Mouse (Mus musculus) MEL-GATA-1-ER (cell line): ENCODE results near the gene Slc4a2.

Source experiments
- DNase-seq: peaks from one replicate; pipeline ENCODE4 v3.0.0-alpha.2; 2012; ENCODE audit warnings: low read depth; ENCODE audit errors: extremely low read depth

The Slc4a2 gene

GRCm38 (mm10) chr5:24425421-24426036, 1.9 kb downstream of the Slc4a2 start:
- no peak for DNase-seq

DNA sequence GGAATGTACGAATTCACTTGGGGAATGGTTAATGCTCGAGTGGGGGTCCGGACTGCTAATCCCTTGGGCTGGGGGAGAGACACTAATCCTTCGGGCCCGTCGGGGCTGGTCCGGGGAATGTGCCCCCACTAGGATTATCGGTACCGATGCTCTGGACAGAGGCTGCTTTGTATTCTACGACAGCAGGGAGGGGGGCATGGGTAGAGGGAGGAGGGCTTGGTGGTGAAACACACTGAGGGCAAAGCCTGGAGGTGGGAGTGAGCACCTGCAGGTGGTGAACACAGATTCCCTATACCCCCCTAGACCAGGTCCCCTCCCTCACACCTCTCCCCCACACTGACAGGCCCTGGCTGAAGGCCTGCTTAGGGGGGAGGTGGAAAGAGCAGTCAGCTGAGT, 2.4 kb downstream of the Slc4a2 start:
- DNase-seq = no peak

GRCm38 (mm10) chr5:24426556-24427284, 3.1 kb downstream of the Slc4a2 start:
- no peak for DNase-seq

DNA sequence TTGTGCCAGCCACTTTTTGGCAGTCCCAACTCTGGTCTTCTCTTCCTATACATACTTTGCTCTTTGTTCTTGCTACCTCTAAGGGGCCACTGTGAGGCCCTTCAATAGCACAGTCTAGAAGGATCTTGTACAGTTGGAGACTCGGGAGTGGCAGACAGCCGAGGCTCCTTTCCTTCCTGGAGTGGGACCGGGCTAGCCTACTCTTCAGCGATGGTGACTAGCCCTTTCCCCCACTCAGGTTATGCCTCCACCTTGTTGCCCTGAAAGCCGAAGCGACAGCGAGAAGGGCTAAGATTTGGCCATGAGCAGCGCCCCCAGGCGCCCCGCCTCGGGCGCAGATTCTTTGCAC, 3.6 kb downstream of the Slc4a2 start:
- no peak for DNase-seq

- DNase-seq = no peak
These were observed 4.4 kb downstream of the Slc4a2 start for GRCm38 (mm10) chr5:24427981-24428402.

GRCm38 (mm10) chr5:24428596-24428995, 5.0 kb downstream of the Slc4a2 start:
- no peak for DNase-seq

DNA sequence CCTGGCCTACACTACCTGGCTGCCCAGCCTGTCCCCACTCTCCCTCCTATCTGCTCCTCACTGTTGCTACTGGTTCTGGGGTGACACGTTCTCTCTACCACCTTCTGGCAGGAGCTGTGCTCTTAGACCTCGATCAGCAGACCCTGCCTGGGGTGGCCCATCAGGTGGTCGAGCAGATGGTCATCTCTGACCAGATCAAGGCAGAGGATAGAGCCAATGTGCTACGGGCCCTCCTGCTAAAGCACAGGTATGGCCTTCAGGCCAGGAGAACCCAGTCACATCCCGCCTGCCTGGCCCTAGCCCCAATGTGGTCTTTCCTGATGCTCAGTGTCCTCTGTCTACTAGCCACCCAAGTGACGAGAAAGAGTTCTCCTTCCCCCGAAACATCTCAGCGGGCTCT, 10.4 kb downstream of the Slc4a2 start:
- no peak for DNase-seq

DNA sequence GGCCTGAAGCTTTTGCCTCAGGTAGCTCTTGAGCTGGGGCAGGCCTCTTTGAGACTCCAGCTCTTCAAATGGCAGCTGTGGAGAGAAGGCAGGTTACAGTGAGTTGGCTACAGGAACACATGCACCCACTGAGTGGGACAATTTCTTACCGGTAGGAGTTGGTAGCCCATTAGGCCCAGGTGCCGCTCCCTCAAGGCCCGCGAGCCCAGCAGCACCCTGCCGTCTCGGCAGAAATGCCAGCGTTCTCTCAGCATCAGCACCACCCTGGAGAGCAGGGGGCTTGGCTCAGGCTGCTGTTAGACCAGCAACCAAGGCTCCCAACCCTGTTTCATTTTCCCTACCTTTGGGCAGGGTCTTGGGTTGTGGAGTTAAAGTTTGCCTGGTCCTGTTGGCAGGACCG, 17.6 kb downstream of the Slc4a2 start:
- DNase-seq = no peak

- DNase-seq = no peak
These were observed 18.4 kb downstream of the Slc4a2 start for GRCm38 (mm10) chr5:24442029-24442428.

DNA sequence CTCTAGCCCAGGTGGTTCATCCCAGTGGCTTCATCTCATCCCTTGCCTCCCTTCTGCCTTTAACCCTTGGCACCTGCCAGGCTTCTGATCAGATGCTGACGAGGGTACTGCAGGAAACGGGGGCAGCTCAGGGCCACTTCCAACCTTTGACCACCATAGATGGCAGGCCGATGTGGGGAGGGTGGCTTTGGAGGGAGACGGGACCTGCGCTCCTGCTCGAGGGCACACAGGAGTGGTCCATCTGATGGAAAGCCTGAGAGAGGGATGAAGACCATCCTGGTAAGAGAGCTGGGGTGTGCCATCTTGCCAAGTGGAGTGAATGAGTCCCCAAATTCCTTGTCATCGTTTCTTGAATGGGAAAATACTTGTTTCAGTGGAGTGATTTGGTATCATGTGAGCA, 19.6 kb downstream of the Slc4a2 start:
- DNase-seq = no peak

GRCm38 (mm10) chr5:24443927-24444326, 20.3 kb downstream of the Slc4a2 start:
- DNase-seq = no peak

- DNase-seq = no peak
These were observed 21.2 kb downstream of the Slc4a2 start, which contains the start of gene Fastk for GRCm38 (mm10) chr5:24444746-24445427. Gene Fastk, minus strand, starts transcription at chr5:24445287.

- no peak for DNase-seq
These were observed 21.9 kb downstream of the Slc4a2 start for GRCm38 (mm10) chr5:24445428-24446080.

DNA sequence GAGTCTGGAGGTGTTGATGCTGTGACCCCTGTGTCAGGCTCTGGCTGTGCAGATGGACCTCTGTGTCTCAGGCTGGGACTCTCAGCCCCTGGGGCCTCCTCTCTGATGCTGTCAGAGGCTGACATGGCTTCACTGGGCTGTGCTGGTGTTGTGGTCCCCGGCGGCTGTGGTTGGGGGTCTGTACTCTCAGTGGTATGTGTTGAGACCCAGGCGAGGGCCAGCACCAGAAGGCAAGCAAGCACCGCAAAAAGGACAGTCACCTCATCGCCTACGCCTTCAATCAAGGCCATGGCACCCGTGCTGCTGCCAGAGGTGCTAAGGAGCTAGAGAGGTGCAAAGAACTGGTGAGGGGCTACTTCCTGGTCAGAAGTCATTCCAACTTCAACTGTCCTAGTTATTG, 23.0 kb downstream of the Slc4a2 start:
- DNase-seq = no peak

GRCm38 (mm10) chr5:24447624-24448298, 24.1 kb downstream of the Slc4a2 start, which contains the start of gene Tmub1:
Gene Tmub1, minus strand, starts transcription at chr5:24447854.
- DNase-seq = peak; percentile 88

DNA sequence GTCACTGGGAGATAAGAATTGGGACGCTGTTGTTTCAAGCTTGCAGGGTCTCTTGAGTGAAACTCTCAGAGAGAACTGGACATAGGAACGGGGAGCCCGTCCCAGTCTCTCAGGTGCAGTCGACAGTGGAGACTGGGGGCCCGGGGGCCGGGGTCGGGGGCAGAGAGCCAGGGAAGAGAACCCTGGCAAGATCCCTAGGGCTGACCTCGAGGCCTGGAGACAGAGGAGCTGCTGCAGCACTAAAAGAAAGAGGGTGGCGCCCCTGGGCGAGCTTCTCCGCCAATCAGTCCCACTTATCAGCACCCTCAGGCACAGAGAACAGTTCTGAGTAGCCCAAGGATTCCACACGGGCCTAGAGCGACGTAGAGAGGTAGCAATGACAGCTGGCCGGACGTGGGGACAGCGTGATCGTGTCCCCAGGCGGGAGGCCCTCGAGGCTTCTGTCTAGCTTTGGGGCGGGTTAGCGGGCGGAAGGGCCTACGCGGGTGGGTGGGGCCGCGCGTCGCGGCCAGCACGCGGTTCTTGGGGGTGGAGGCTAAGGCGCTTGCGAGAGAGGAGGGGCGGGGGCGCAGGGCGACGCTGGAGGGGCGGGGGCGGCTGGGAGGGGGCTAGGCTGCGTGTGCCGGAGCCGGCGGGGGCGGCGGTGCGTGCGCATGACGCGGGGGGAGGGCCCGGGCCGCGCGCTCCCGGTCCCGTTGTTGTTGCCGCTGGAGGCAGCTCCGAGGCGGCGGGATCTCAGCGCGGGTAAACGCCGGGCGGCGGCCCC, 27.8 kb downstream of the Slc4a2 start:
- peak; percentile 81 for DNase-seq

DNA sequence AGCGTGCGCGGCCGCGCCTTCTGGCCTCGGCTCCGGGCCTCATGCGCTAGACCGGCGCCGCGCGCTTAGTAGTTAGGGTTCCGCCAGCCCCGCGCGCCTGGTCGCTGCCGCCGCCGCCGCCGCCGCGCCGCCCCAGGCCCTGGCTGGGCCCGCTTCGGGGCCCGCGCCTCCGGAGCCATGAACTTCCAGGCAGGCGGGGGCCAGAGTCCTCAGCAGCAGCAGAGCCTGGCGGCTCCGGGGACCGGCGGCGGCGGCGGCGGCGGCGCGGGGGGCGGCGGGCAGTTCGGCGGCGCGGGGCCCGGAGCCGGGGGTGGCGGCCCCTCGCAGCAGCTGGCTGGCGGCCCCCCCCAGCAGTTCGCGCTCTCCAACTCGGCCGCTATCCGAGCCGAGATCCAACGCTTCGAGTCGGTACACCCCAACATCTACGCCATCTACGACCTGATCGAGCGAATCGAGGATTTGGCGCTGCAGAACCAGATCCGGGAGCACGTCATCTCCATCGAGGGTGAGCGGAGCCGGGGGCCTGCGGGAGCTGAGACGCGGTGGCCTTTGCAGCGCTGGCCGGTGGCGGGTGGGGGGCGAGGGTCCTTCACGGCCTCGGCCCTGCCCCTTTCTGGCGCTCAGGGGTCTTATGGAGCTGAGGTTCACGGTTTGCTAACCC, 28.5 kb downstream of the Slc4a2 start, which contains the start of gene Agap3:
Gene Agap3, plus strand, starts transcription at position 148 of the 661 bp plus-strand sequence.
- DNase-seq = no peak

DNA sequence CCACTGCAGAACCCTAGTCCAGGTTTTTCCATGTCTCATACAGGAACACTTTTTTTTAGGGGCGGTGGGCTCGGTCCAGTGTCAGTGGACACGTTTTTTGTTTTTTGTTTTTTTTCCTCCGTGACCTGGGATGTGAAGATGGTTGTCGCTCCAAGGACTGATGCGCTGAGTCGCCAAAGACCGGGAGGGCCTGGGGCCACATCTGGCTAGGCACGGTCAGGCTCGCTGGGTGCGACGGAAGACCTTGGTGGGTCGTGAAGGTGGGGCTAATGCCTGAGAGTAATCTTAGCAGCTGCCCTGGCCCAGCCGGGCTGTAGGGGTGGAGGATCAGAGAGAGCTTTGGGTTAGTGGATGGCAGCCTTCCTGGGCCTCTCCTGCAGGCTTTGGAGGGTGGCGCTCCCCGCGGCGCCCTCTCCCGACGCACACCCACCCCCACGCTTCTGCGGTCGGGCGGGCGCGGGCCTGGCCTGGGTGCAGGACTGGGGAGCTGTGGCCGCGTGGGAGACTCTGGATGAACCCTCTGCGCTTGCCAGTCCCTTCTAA, 29.1 kb downstream of the Slc4a2 start:
- DNase-seq = no peak

DNA sequence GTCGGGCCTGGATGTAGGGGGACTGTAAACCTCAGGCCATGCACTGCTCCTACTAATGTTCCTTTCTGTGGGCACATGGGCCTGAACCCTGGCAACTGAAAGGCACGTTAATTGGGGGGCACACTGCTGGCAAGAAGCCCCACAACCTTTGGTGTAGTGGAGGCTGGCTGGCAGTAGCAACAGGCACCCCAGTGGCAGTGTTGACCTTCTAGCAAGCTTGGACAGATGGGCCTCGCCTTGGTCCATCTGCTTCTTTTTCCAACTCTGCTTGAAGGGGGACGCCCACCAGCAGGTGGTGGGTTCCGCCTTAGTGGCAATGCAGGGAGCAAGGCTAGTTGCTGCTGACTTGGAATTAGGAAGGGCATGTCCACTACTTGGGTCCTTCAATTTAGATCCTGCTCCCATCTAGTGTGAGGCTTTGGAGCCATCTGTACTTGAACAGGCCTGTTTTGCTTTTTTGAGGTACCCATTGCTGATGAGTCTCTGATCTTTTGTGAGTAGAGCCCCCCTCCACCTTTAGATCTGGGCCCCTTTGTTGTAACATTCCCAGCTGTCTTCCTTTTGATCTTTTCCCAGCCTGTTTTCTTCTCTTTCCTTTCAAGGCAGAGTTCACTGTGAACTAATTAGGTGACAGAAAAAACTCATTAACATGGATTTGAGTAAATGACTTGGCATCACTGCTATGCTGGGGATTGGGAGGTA, 29.8 kb downstream of the Slc4a2 start:
- DNase-seq = no peak
